Mouse (Mus musculus) forebrain, postnatal 0 days (tissue): ENCODE results near the gene Timm44. TPM values are rescaled to one million over a fixed set of nuclear protein-coding genes. Genes with fewer than 3 reads are reported as not detected.

Source experiments
- ATAC-seq: fragments of 200-750 bp; cut with Nextera tagmentation; 2 replicates; pipeline ENCODE4 v1.8.0; 2017; ENCODE audit warnings: mild to moderate bottlenecking, moderate library complexity
- DNase-seq: peaks from one replicate; pipeline ENCODE4 v3.0.0-alpha.2; 2015
- H3K27ac ChIP-seq: fragments of 300-500 bp; sonication (generic); 2 replicates; pipeline ENCODE4 v1.5.1; 2014; ENCODE audit warnings: low read depth, mild to moderate bottlenecking, antibody characterized with exemption, low read length, moderate library complexity, mixed read lengths
- H3K27me3 ChIP-seq: fragments of 300-500 bp; sonication (generic); 2 replicates; pipeline ENCODE4 v1.6.1; 2014; ENCODE audit warnings: mild to moderate bottlenecking, low read length, mixed read lengths; ENCODE audit not compliant: insufficient read depth
- H3K36me3 ChIP-seq: fragments of 300-500 bp; sonication (generic); 2 replicates; pipeline ENCODE4 v1.6.1; 2014; ENCODE audit warnings: mild to moderate bottlenecking, moderate library complexity; ENCODE audit not compliant: insufficient read depth
- H3K4me1 ChIP-seq: fragments of 300-500 bp; sonication (generic); 2 replicates; pipeline ENCODE4 v1.6.1; 2014; ENCODE audit warnings: antibody characterized with exemption; ENCODE audit not compliant: insufficient read depth
- H3K4me2 ChIP-seq: fragments of 300-500 bp; sonication (generic); 2 replicates; pipeline ENCODE4 v1.6.1; 2014; ENCODE audit warnings: low read depth, mild to moderate bottlenecking, moderate library complexity
- H3K4me3 ChIP-seq: fragments of 300-500 bp; sonication (generic); 2 replicates; pipeline ENCODE4 v1.5.1; 2014; ENCODE audit warnings: low read depth, low read length, mixed read lengths
- H3K9ac ChIP-seq: fragments of 300-500 bp; sonication (generic); 2 replicates; pipeline ENCODE4 v1.6.1; 2014; ENCODE audit warnings: mild to moderate bottlenecking
- H3K9me3 ChIP-seq: fragments of 300-500 bp; sonication (generic); 2 replicates; pipeline ENCODE4 v1.6.1; 2016; ENCODE audit warnings: low read length
- CTCF ChIP-seq: sonication (generic); IDR thresholded peaks from 2 replicates; pipeline ENCODE4 v1.5.1; 2016; ENCODE audit warnings: antibody characterized with exemption, control low read depth, low read depth
- WGBS: fragments of 180-500 bp; shearing (Covaris S2); extraction: QIAGEN DNeasy Blood & Tissue Kit; methylation state at CpG from one replicate; pipeline ENCODE4 v1.1.7; 2014; 5-methylcytosine and 5-hydroxymethylcytosine counted together
- polyA plus RNA-seq: library from polyadenylated mRNA; unstranded; fragments of >200 nt; fragmentation: Nextera tagmentation; extraction: Ambion mirVana; gene quantifications from 2 replicates; pipeline ENCODE4 v1.2.1, GENCODE M21; 2015
- total RNA-seq: library from RNA; depleted of rRNA; stranded (reverse); fragments of >200 nt; gene quantifications from 2 replicates; pipeline ENCODE4 v1.2.3, GENCODE M21; 2014

Gene Timm44
- total and polyA plus RNA-seq, 2 experiments from 2014 or later: 33.7 to 65.7 TPM

DNA sequence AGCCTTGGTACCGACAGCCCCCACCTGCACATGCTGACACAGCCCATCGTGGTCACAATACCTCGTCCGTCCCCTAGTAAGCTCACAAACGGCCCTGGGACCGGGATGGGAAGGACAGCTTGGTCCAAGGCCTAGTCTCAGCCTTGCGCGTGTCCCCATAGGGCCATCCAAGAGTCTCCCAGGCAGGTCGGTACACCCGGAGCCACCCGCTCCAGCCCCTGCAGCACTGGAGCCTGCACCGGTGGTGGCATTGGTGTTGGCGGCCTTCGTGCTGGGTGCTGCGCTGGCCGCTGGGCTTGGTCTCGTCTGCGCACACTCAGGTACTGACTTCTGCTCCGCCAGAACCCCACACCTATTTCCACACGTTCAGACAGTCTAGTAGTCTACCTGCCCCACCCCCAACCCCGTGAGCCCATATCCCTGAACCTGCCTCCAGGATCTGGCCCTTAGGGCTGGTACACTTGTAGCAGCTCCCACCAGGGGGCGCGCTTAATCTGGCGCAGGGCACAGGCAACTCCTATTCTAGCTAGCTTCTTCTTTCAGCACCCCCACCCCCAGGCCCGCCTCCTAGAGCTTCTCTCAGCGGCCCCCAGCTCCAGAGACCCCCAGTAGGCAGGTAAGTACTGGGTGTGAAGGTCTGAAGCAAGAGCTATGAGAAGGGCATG, 25.3 kb downstream of the Timm44 start:
- no peak overlapping the region for H3K9ac ChIP-seq
- H3K4me3 ChIP-seq: no peak overlapping the region
- WGBS: 34% methylated on average over 26 of the region's 26 CpGs
- no peaks in the 10 kb centered on the region for H3K27me3 ChIP-seq
- ATAC-seq: peak; percentile 34
- peak; percentile 87 for TF ChIP-seq CTCF
- H3K4me1 ChIP-seq: peaks cover 10% of the 10 kb centered on the region; the same call in 1 of the 2 replicates
- H3K4me2 ChIP-seq: no peak overlapping the region
- peak; percentile 86 for DNase-seq
- no peaks in the 10 kb centered on the region for H3K9me3 ChIP-seq
- peaks cover 45% of the 10 kb centered on the region for H3K36me3 ChIP-seq
- no peak overlapping the region for H3K27ac ChIP-seq

GRCm38 (mm10) chr8:4249213-4249612, 26.5 kb downstream of the Timm44 start:
- no peak for ATAC-seq
- 18% methylated on average over 29 of the region's 29 CpGs for WGBS
- no peak overlapping the region for H3K4me3 ChIP-seq
- H3K9me3 ChIP-seq: no peaks in the 10 kb centered on the region
- H3K27me3 ChIP-seq: no peaks in the 10 kb centered on the region
- H3K4me1 ChIP-seq: peaks cover 10% of the 10 kb centered on the region; the same call in 1 of the 2 replicates
- no peak for DNase-seq
- no peak overlapping the region for H3K9ac ChIP-seq
- H3K27ac ChIP-seq: no peak overlapping the region; the same call in 1 of the 2 replicates
- TF ChIP-seq CTCF: no peak
- H3K36me3 ChIP-seq: peaks cover 46% of the 10 kb centered on the region
- H3K4me2 ChIP-seq: no peak overlapping the region

- no peak within 1 kb of the TSS for H3K4me3 ChIP-seq
- ATAC-seq (no peak), DNase-seq (no peak)
- H3K27ac ChIP-seq: no peak within 1 kb of the TSS
- no peak within 1 kb of the TSS for H3K4me2 ChIP-seq
- 0 out of 2 replicates have a peak, but pooled peaks cover 4% of the 10 kb centered on the region for H3K4me1 ChIP-seq
- no peak within 1 kb of the TSS for H3K9ac ChIP-seq
- no peaks in the 10 kb centered on the region for H3K27me3 ChIP-seq
- no peaks in the 10 kb centered on the region for H3K9me3 ChIP-seq
- peaks cover 58% of the 10 kb centered on the region for H3K36me3 ChIP-seq
- 76% methylated on average over 15 of the region's 15 CpGs for WGBS
- TF ChIP-seq CTCF: no peak
Observed at GRCm38 (mm10) chr8:4247951-4248540, 27.7 kb downstream of the Timm44 start, which contains the start of gene Tgfbr3l. Gene Tgfbr3l, plus strand, starts transcription at chr8:4248214.

GRCm38 (mm10) chr8:4247241-4247640, 28.5 kb downstream of the Timm44 start:
- Histone ChIP-seq H3K4me1 (no peaks in the 10 kb centered on the region), H3K27me3 (no peaks in the 10 kb centered on the region), H3K9ac (no peak overlapping the region), H3K4me3 (no peak overlapping the region), H3K27ac (no peak overlapping the region), H3K36me3 (peaks cover 66% of the 10 kb centered on the region), H3K4me2 (no peak overlapping the region), H3K9me3 (no peaks in the 10 kb centered on the region)
- WGBS: 91% methylated on average over 8 of the region's 8 CpGs
- ATAC-seq (no peak), DNase-seq (no peak)
- TF ChIP-seq CTCF: no peak

DNA sequence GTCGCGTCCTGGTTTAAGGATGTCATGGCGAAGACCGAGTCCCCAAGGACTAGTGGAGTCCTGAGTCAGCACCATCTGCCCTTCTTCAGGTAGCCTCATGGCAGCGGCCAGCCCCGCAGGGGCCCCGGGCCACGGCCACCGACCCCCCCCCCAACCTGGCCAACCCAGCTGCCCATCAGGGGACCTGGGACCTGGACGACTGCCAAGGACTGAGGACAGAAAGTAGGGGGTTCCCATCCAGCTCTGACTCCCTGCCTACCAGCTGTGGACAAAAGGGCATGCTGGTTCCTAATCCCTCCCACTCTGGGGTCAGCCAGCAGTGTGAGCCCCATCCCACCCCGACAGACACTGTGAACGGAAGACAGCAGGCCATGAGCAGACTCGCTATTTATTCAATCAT, 30.0 kb downstream of the Timm44 start:
- no peak overlapping the region for H3K27ac ChIP-seq

DNA sequence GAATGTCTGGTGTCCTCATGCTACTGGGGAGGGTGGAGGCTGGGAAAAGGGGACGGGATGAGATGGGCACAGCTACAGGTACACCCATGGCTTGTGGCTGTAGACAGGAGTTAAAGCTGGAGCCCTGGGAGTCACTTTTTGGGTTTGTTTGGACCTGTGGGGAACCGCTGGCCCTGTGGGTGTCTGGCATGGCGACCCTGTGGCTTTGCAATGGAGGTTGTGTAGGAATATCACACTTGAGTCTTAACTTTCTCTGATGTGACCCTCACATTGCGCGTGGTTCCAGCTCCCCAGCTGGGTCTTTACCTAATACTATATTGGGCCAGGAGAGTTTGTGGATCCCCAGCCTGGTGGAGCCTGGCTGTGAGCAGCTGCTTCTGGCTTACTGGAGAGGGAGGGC, 30.7 kb downstream of the Timm44 start:
- Histone ChIP-seq H3K36me3 (peaks cover 79% of the 10 kb centered on the region), H3K9me3 (no peaks in the 10 kb centered on the region), H3K4me3 (no peak overlapping the region), H3K9ac (no peak overlapping the region), H3K27me3 (no peaks in the 10 kb centered on the region), H3K4me2 (no peak overlapping the region), H3K27ac (no peak overlapping the region), H3K4me1 (peaks cover 5% of the 10 kb centered on the region; the same call in 1 of the 2 replicates)
- TF ChIP-seq CTCF: no peak
- DNase-seq (no peak), ATAC-seq (no peak)
- WGBS: 98% methylated on average over 5 of the region's 5 CpGs

More for the DNA sequence above, 30.0 kb downstream of the Timm44 start:
- Histone ChIP-seq H3K9ac (no peak overlapping the region), H3K36me3 (peaks cover 76% of the 10 kb centered on the region), H3K9me3 (no peaks in the 10 kb centered on the region), H3K4me2 (no peak overlapping the region), H3K4me1 (no peaks in the 10 kb centered on the region), H3K27me3 (no peaks in the 10 kb centered on the region), H3K4me3 (no peak overlapping the region)
- DNase-seq (no peak), ATAC-seq (no peak)
- WGBS: 81% methylated on average over 13 of the region's 13 CpGs
- no peak for TF ChIP-seq CTCF

DNA sequence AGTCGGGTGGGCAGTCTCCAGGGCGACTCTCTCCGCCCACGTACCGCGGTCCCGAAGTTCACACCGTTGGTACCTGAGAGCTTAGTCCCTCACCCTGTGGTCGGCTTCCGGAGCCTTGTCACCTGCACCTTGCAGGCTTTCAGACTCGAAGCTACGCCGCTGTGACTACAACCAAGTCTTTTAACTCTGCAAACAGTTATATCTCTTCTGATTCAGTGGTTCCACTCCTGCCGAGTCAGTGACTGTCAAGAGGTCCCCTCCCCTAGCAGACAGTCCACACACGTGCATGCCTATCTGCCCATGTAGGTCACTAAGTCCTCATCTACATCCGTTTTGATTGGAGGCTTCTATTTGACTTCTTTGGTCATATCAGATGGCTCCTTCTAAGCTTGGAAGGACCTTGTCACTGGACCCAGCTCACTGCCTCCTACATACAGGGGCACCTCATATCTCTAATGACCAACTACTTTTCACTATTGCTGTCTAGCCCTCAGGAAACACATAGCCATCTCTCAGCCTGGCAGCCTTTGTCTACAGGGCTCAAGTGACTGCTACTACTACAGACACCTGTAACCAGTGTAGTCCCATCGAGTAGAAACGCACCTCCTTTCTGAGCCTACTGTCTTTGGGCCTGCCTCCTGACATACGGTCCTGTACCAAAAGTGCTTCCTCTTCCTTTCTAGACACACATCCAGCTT, 36.4 kb downstream of the Timm44 start:
- DNase-seq (no peak), ATAC-seq (no peak; the same call in 1 of the 2 replicates)
- H3K4me1 ChIP-seq: peaks cover 12% of the 10 kb centered on the region
- 13% methylated on average over 19 of the region's 19 CpGs for WGBS
- no peaks in the 10 kb centered on the region for H3K9me3 ChIP-seq
- peak overlapping the region; percentile 89 for H3K27ac ChIP-seq
- H3K9ac ChIP-seq: peak overlapping the region; percentile 78
- TF ChIP-seq CTCF: no peak
- H3K4me3 ChIP-seq: peak overlapping the region; percentile 84
- H3K4me2 ChIP-seq: peak overlapping the region; percentile 88
- peaks cover 34% of the 10 kb centered on the region for H3K36me3 ChIP-seq
- H3K27me3 ChIP-seq: no peaks in the 10 kb centered on the region
